ENCODE assay signal across 9 mouse cellular contexts in genomic region chr17:36031583-36032331, GRCm38 (mm10). TPM values are rescaled to one million over a fixed set of nuclear protein-coding genes. Genes with fewer than 3 reads are reported as not detected.
DNase-seq lines count a peak whose midpoint lies in the region; ATAC-seq and TF ChIP-seq lines count a peak whose summit lies in the region.
"Not testable (repeated sequence)": the region's sequence is repeated elsewhere in the genome, so short reads cannot be mapped to it uniquely, and the experiment has no call there.
"Had no signal": no experiment of that assay in that cellular context is flagged by ENCODE, and none has a peak within 500 bp of the region (broad histone marks: within the 10 kb centered on the region; RNA-seq: fewer than 3 reads in every experiment).

No protein-coding gene starts in this region.

- DNase-seq in Patski (ENCODE audit: low read depth, low spot score), result not testable (repeated sequence)
- DNase-seq in gastrocnemius, postnatal 25 days, result peak; percentile 20
- DNase-seq in hindbrain, postnatal 0 days (ENCODE audit: low spot score), result peak; percentile 30
- peak in 1 of 2 experiments; percentile 34 for DNase-seq in left cerebral cortex, adult 2 months (ENCODE audit: extremely low spot score in 1 of 2, low spot score in 2 of 2)
- peak; percentile 57 for DNase-seq in lung, postnatal 14 days
- peak; percentile 36 to 65 for DNase-seq in thymus, postnatal 10 days (ENCODE audit: low spot score in 2 of 2)

- under 1% methylated on average over 37 of the region's 40 CpGs for whole genome bisulfite sequencing in hindbrain, postnatal 0 days

- peak overlapping the region; percentile 30; the same call in 1 of the 2 replicates for H3K9ac ChIP-seq in hindbrain, postnatal 0 days (replicated peaks; ENCODE audit: low read length)

- CTCF ChIA-PET in Patski (lab: Charles Lee), result interaction anchor here (0.9 to 3.1 kb wide), 3 partner anchors 11 to 31 kb away, joined by 3 to 12 read pairs (median 6); partner anchors contain the start of gene H2-T24

- POLR2A ChIA-PET in Patski (lab: Charles Lee), result interaction anchor here (0.7 kb wide), 1 partner anchor 33 kb away, joined by 3 read pairs; no protein-coding TSS in a partner anchor

- not testable (repeated sequence) for H3K36me3 ChIP-seq in hindbrain, postnatal 0 days (ENCODE audit: insufficient read depth, low read length)

- intact Hi-C loops in left cerebral cortex, adult 2 months (cut with DNase I), result not testable (repeated sequence)

- peak; percentile 76 for TF ChIP-seq CTCF in Patski (IDR thresholded peaks at IDR 0.05)
- TF ChIP-seq CTCF in hindbrain, postnatal 0 days (IDR thresholded peaks at IDR 0.05; ENCODE audit: low read depth), result peak; percentile 64
- peak; percentile 58 for TF ChIP-seq CTCF in left cerebral cortex, adult 2 months (IDR thresholded peaks at IDR 0.05)

- peak; percentile 66 for ATAC-seq in Patski
- peak; percentile 74 for ATAC-seq in common myeloid progenitor, adult 5-6 weeks (replicated peaks; ENCODE audit: low read depth, poor library complexity, severe bottlenecking)
- peak; percentile 79 for ATAC-seq in hindbrain, postnatal 0 days
- ATAC-seq in neutrophil, adult 5-6 weeks (ENCODE audit: extremely low read depth, insufficient number of reproducible peaks, low FRiP score, poor library complexity, severe bottlenecking), result peak; percentile 77

- not testable (repeated sequence) for H3K9me3 ChIP-seq in hindbrain, postnatal 0 days (ENCODE audit: low read length)

- not testable (repeated sequence) for H3K4me1 ChIP-seq in hindbrain, postnatal 0 days (ENCODE audit: insufficient read depth, low read length)

- not testable (repeated sequence) for H3K27ac ChIP-seq in hindbrain, postnatal 0 days
- peak overlapping the region; percentile 47; the same call in 1 of the 2 replicates for H3K27ac ChIP-seq in left cerebral cortex, adult 2 months

- peak overlapping the region; percentile 44 for H3K4me3 ChIP-seq in hindbrain, postnatal 0 days (ENCODE audit: low read length)
- peak overlapping the region; percentile 66 for H3K4me3 ChIP-seq in left cerebral cortex, adult 2 months

- in situ Hi-C loops in Patski (cut with MboI; ENCODE audit: low pct_unique_long_range_greater_than_20kb), result loop anchor here (10.0 kb wide), 1 partner anchor 83 kb away; no protein-coding TSS in a partner anchor

- H3K27me3 ChIP-seq in Patski; hindbrain, postnatal 0 days (ENCODE audit: insufficient read depth, low read length): not testable (repeated sequence)

- peak overlapping the region; percentile 71 for H3K4me2 ChIP-seq in hindbrain, postnatal 0 days (ENCODE audit: low read depth, low read length)

RNA-seq across cellular contexts. Expression of gene H2-T23, which starts 0.9 kb away (rescaled TPM):
- polyA plus RNA-seq in Patski (2021), result 28.3 TPM
- total RNA-seq in common myeloid progenitor, adult 5-6 weeks (2017), result 128 and 151 TPM in 2 replicates
- 1 to 10 TPM; 6.2 to 8.7 TPM for total RNA-seq in gastrocnemius, postnatal 25 days (2021)
- 6.6 and 7.3 TPM in 2 replicates for total RNA-seq in hindbrain, postnatal 0 days (2014; rRNA removed)
- 8.8 and 9.4 TPM in 2 replicates for polyA plus RNA-seq in hindbrain, postnatal 0 days (2015; fragmentation: Nextera tagmentation; extraction: Ambion mirVana)
- 10 to 100 TPM; 13.6 to 17.2 TPM for total RNA-seq in left cerebral cortex, adult 2 months (2021)
- total RNA-seq in neutrophil, adult 5-6 weeks (2017), result 431 and 448 TPM in 2 replicates

RNA-seq across cellular contexts. Expression of gene H2-T22, which starts 10.8 kb away (rescaled TPM):
- 24.8 TPM for polyA plus RNA-seq in Patski (2021)
- 42.8 and 48.6 TPM in 2 replicates for total RNA-seq in common myeloid progenitor, adult 5-6 weeks (2017)
- 1 to 10 TPM; 5.8 to 7.2 TPM for total RNA-seq in gastrocnemius, postnatal 25 days (2021)
- total RNA-seq in hindbrain, postnatal 0 days (2014; rRNA removed), result 10.0 and 15.4 TPM in 2 replicates
- polyA plus RNA-seq in hindbrain, postnatal 0 days (2015; fragmentation: Nextera tagmentation; extraction: Ambion mirVana), result 9.1 and 11.8 TPM in 2 replicates
- total RNA-seq in left cerebral cortex, adult 2 months (2021), result 10 to 100 TPM; 13.7 to 14.8 TPM
- total RNA-seq in neutrophil, adult 5-6 weeks (2017), result 101 and 107 TPM in 2 replicates

RNA-seq across cellular contexts. Expression of gene Gm6034, which starts 11.0 kb away (rescaled TPM):
- not detected for polyA plus RNA-seq in Patski (2021)
- total RNA-seq in common myeloid progenitor, adult 5-6 weeks (2017), result not detected in 2 replicates
- not detected for total RNA-seq in gastrocnemius, postnatal 25 days (2021)
- total RNA-seq in hindbrain, postnatal 0 days (2014; rRNA removed), result not detected in 2 replicates
- polyA plus RNA-seq in hindbrain, postnatal 0 days (2015; fragmentation: Nextera tagmentation; extraction: Ambion mirVana), result not detected in 2 replicates
- not detected for total RNA-seq in left cerebral cortex, adult 2 months (2021)
- total RNA-seq in neutrophil, adult 5-6 weeks (2017), result not detected in 2 replicates
- total RNA-seq: left cerebral cortex, adult 8-10 months had no signal

RNA-seq across cellular contexts. Expression of gene H2-T24, which starts 11.4 kb away (rescaled TPM):
- 0.31 TPM for polyA plus RNA-seq in Patski (2021)
- 15.3 and 16.4 TPM in 2 replicates for total RNA-seq in common myeloid progenitor, adult 5-6 weeks (2017)
- 1 to 10 TPM; 1.6 to 1.7 TPM for total RNA-seq in gastrocnemius, postnatal 25 days (2021)
- total RNA-seq in hindbrain, postnatal 0 days (2014; rRNA removed), result 0.10 and 0.11 TPM in 2 replicates
- 7.1 and 7.7 TPM in 2 replicates for polyA plus RNA-seq in hindbrain, postnatal 0 days (2015; fragmentation: Nextera tagmentation; extraction: Ambion mirVana)
- 1 to 10 TPM; 1.1 to 2.5 TPM for total RNA-seq in left cerebral cortex, adult 2 months (2021)
- total RNA-seq in neutrophil, adult 5-6 weeks (2017), result 255 and 292 TPM in 2 replicates

RNA-seq across cellular contexts. Expression of gene Gm11127, which starts 26.4 kb away (rescaled TPM):
- polyA plus RNA-seq in Patski (2021), result 9.1 TPM
- total RNA-seq in common myeloid progenitor, adult 5-6 weeks (2017), result 0.05 TPM in 1 of 2 replicates, not detected in the other
- total RNA-seq in gastrocnemius, postnatal 25 days (2021), result 1 to 10 TPM; 1.3 to 2.4 TPM
- total RNA-seq in hindbrain, postnatal 0 days (2014; rRNA removed), result not detected in 2 replicates
- not detected in 2 replicates for polyA plus RNA-seq in hindbrain, postnatal 0 days (2015; fragmentation: Nextera tagmentation; extraction: Ambion mirVana)
- 1 to 10 TPM; 1.1 to 1.5 TPM for total RNA-seq in left cerebral cortex, adult 2 months (2021)
- not detected in 2 replicates for total RNA-seq in neutrophil, adult 5-6 weeks (2017)
